ENCODE assay signal across 7 mouse cellular contexts in genomic region chr17:6601204-6601911, GRCm38 (mm10). TPM values are rescaled to one million over a fixed set of nuclear protein-coding genes. Genes with fewer than 3 reads are reported as not detected.
DNase-seq lines count a peak whose midpoint lies in the region; ATAC-seq lines count a peak whose summit lies in the region.
"Not testable (repeated sequence)": the region's sequence is repeated elsewhere in the genome, so short reads cannot be mapped to it uniquely, and the experiment has no call there.

TSS of gene Dynlt1c (plus strand) at chr17:6601671.

- peak within 1 kb of the TSS; percentile 65 for H3K27ac ChIP-seq in intestine, embryonic 14.5 days (ENCODE audit: low read depth)
- H3K27ac ChIP-seq in midbrain, embryonic 10.5 days (replicated peaks): peak within 1 kb of the TSS; percentile 74

- peak within 1 kb of the TSS; percentile 44 for H3K4me2 ChIP-seq in intestine, embryonic 14.5 days (ENCODE audit: low read length)

- not testable (repeated sequence) for H3K9ac ChIP-seq in intestine, embryonic 14.5 days (ENCODE audit: low read length)

- intact Hi-C loops in gastrocnemius, postnatal 14 days (cut with DNase I; ENCODE audit: low total_unique reads); left cerebral cortex, postnatal 36 days (cut with DNase I): not testable (repeated sequence)

- H3K9me3 ChIP-seq in intestine, embryonic 14.5 days (ENCODE audit: control insufficient read depth, low read length); midbrain, embryonic 10.5 days (replicated peaks): not testable (repeated sequence)

- 9% methylated on average over 24 of the region's 40 CpGs for WGBS in intestine, embryonic 14.5 days
- WGBS in midbrain, embryonic 10.5 days: 16% methylated on average over 34 of the region's 40 CpGs

- not testable (repeated sequence) for H3K36me3 ChIP-seq in intestine, embryonic 14.5 days (ENCODE audit: control insufficient read depth, insufficient read depth, low read length); midbrain, embryonic 10.5 days

- peak; percentile 97 for ATAC-seq in intestine, embryonic 14.5 days (replicated peaks; ENCODE audit: low FRiP score, low TSS enrichment, low read depth)

- peak within 1 kb of the TSS; percentile 15; the same call in 1 of the 2 replicates for H3K4me3 ChIP-seq in intestine, embryonic 14.5 days (ENCODE audit: low read depth, low read length)
- H3K4me3 ChIP-seq in midbrain, embryonic 10.5 days: peak within 1 kb of the TSS; percentile 48

- peak; percentile 89 to 93 for DNase-seq in adrenal gland, adult (ENCODE audit: inconsistent age in 2 of 2, low spot score in 1 of 2)
- peak; percentile 88 for DNase-seq in embryo, embryonic 10.5 days (ENCODE audit: low spot score)
- DNase-seq in gastrocnemius, postnatal 14 days: peak; percentile 82
- peak; percentile 87 for DNase-seq in intestine, embryonic 14.5 days (ENCODE audit: low spot score)
- DNase-seq in left cerebral cortex, postnatal 36 days (ENCODE audit: low spot score in 2 of 2): peak; percentile 39 to 48
- DNase-seq in midbrain, embryonic 10.5 days (ENCODE audit: low spot score): peak; percentile 82
- DNase-seq in skeletal muscle tissue, adult 2 months (ENCODE audit: low read depth, low spot score): peak; percentile 91

- H3K27me3 ChIP-seq in intestine, embryonic 14.5 days (replicated peaks; ENCODE audit: control insufficient read depth, insufficient read depth, low read length); midbrain, embryonic 10.5 days (ENCODE audit: low read depth, poor library complexity, severe bottlenecking): not testable (repeated sequence)

- not testable (repeated sequence) for H3K4me1 ChIP-seq in intestine, embryonic 14.5 days (replicated peaks; ENCODE audit: control insufficient read depth, insufficient read depth, low read length); midbrain, embryonic 10.5 days

RNA-seq across cellular contexts. Expression of gene Dynlt1c, which starts in this region (rescaled TPM):
- total RNA-seq in gastrocnemius, postnatal 14 days (2021): 1 to 10 TPM; 1.9 to 3.1 TPM
- 36.1 and 44.8 TPM in 2 replicates for polyA plus RNA-seq in intestine, embryonic 14.5 days (2014; fragmentation: Nextera tagmentation; extraction: Ambion mirVana)
- 10 to 100 TPM; 12.6 to 24.7 TPM for total RNA-seq in left cerebral cortex, postnatal 36 days (2021)
- 38.9 and 41.6 TPM in 2 replicates for polyA plus RNA-seq in midbrain, embryonic 10.5 days (2016; fragmentation: Nextera tagmentation; extraction: Ambion mirVana)

Comparison
In these comparisons a context has a peak if more than half of its experiments do, and no peak if none do; other contexts are left out.
1. Peak in every context shown above with its lines: DNase-seq, ATAC-seq, H3K4me3 ChIP-seq and H3K27ac ChIP-seq.